Mouse (Mus musculus) E14TG2a.4 (cell line): ENCODE results near the gene Zfp598.
A peak's percentile ranks its signal among the peaks of the same experiment; 100 is the strongest.

ENCODE experiments used
- H3K27me3 ChIP-seq: 2 replicates; pipeline ENCODE4 v1.6.1; 2014; ENCODE audit warnings: low read length, control low read depth; ENCODE audit not compliant: insufficient read depth
- H3K36me3 ChIP-seq: 2 replicates; pipeline ENCODE4 v1.6.1; 2014; ENCODE audit warnings: low read length, control low read depth; ENCODE audit not compliant: insufficient read depth
- H3K4me1 ChIP-seq: replicated peaks from 2 replicates; pipeline ENCODE4 v1.6.1; 2014; ENCODE audit warnings: low read depth, low read length, control low read depth
- H3K4me3 ChIP-seq: replicated peaks from 2 replicates; pipeline ENCODE4 v1.5.1; 2014; ENCODE audit warnings: mild to moderate bottlenecking, low read length
- H3K9me3 ChIP-seq: 2 replicates; pipeline ENCODE4 v1.6.1; 2014; ENCODE audit warnings: low read length, control low read depth
- CTCF ChIP-seq: conservative IDR thresholded peaks from 2 replicates; pipeline ENCODE4 v1.5.1; 2014; ENCODE audit warnings: low read length
- NANOG ChIP-seq: IDR thresholded peaks from 2 replicates; pipeline ENCODE4 v1.6.1; 2014; ENCODE audit warnings: borderline replicate concordance, low read length, mixed read lengths
- POU5F1 ChIP-seq: IDR thresholded peaks from 2 replicates; pipeline ENCODE4 v1.6.1; 2014; ENCODE audit warnings: low read length, borderline replicate concordance

Zfp598 gene

DNA sequence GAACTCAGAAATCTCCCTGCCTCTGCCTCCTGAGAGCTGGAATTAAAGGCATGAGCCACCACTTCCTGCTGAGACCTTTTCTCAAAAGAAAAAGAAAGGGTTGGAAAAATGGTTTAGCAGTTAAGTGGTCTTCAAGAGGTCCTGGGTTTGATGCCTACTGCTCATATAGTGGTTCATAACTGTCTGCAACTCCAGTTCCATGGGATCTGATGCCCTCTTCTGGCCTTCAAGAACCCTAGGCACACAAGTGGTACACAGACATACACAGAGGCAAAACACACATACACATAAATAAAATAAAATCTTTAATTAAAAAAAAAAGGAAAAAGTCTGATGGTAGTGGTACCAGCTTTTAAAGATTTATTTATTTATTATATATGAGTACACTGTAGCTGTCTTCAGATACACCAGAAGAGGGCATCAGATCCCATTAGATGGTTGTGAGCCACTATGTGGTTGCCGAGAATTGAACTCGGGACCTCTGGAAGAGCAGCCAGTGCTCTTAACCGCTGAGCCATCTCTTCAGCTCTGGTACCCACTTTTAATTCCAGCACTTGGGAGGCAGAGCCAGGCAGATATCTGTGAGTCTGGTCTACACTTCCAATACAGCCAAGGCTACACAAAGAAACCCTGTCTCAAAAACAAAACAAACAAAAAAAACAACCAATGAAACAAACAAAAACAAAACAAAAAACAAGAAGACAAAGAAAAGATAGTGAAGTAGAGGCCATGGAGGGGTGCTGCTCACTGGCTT is 56.3 kb downstream of the Zfp598 start:
- peaks cover 19% of the 10 kb centered on the region for H3K36me3 ChIP-seq
- TF ChIP-seq CTCF (no peak), POU5F1 (no peak)
- H3K4me1 ChIP-seq = peaks cover 55% of the 10 kb centered on the region
- no peaks in the 10 kb centered on the region for H3K27me3 ChIP-seq
- no peak overlapping the region for H3K4me3 ChIP-seq
- no peaks in the 10 kb centered on the region for H3K9me3 ChIP-seq

DNA sequence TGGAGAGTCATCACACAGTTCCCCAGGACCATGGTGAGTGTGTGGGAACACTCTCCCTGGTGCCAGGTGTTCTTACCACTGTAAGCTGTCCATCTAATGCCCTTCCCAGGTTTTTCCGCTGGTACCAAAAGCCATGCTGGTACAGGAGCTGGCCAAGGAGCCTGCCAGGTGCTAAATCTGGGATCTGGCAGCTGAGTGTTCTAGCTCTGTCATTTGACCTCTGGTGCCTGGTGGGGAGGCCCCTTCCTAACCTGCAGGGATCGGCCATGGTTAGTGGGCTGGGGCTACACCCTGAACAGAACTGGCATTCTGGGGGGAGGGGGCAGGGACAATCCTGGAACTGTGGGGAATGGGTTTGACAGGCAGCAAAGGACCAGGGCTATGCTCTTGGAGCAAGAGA is 58.1 kb downstream of the Zfp598 start, which contains the start of gene Rpl3l:
Gene Rpl3l (plus strand): TSS at position 203 of the 400 bp plus-strand sequence.
- no peak for TF ChIP-seq CTCF
- TF ChIP-seq POU5F1 = no peak
- TF ChIP-seq NANOG = no peak
- Histone ChIP-seq H3K36me3 (peaks cover under 1% of the 10 kb centered on the region), H3K27me3 (no peaks in the 10 kb centered on the region)

DNA sequence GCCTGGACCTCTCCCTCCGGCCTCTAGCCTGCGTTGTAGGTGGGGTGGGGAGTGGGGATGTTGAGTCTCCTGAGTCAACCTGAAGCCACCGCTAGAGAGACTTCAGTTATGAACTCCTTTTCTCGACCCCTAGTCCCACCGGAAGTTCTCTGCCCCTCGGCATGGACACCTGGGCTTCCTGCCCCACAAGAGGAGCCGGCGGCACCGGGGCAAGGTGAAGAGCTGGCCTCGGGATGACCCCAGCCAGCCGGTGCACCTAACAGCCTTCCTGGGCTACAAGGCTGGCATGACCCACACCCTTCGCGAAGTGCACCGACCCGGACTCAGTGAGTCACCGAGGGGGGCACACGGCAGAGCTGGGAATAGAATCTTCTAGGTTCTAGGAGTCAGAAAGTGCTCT is 58.7 kb downstream of the Zfp598 start:
- peaks cover 53% of the 10 kb centered on the region for H3K4me1 ChIP-seq
- H3K36me3 ChIP-seq = no peaks in the 10 kb centered on the region
- no peak for TF ChIP-seq NANOG
- no peak for TF ChIP-seq POU5F1
- TF ChIP-seq CTCF = no peak
- H3K4me3 ChIP-seq = peak overlapping the region; percentile 62
- H3K9me3 ChIP-seq = no peaks in the 10 kb centered on the region
- H3K27me3 ChIP-seq = no peaks in the 10 kb centered on the region

More for the DNA sequence above, 58.1 kb downstream of the Zfp598 start, which contains the start of gene Rpl3l:
- Histone ChIP-seq H3K9me3 (no peaks in the 10 kb centered on the region), H3K4me1 (peaks cover 53% of the 10 kb centered on the region), H3K4me3 (peak within 1 kb of the TSS; percentile 62)

DNA sequence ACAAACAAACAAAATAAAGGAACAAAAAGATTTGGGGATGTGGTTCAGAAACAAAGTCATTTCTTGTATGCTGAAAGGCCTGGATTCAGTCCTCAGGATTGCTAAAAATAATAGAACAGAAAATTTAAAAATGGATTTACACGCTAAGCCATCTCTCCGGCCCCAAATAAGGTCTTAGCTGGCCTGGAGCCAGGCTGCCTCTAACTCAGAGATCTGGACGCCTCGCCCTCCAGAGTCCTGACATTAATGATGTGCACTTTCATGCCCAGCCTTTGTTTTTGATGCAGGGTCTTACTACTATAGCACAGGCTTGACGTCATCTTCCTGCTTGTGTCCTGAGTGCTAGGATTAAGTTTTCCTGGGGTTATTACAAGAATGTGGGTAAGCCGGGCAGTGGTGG is 59.6 kb downstream of the Zfp598 start:
- Histone ChIP-seq H3K36me3 (no peaks in the 10 kb centered on the region), H3K27me3 (no peaks in the 10 kb centered on the region), H3K4me3 (no peak overlapping the region), H3K9me3 (no peaks in the 10 kb centered on the region), H3K4me1 (peaks cover 56% of the 10 kb centered on the region)
- TF ChIP-seq CTCF = no peak
- no peak for TF ChIP-seq NANOG

DNA sequence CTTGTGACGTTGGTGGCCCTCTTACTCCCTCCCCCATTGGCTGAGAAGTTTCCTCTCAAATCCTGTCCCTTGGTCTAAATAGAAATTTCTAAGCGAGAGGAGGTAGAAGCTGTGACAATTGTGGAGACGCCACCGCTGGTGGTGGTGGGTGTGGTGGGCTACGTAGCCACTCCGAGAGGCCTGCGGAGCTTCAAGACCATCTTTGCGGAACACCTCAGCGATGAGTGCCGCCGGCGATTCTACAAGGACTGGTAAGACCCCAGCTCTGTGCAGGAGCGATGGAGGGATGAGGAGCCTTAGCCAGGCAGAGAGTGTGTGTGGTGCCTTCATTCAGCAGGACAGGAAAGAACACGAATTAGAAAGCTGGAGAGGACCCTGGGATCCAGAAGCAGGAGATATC is 61.3 kb downstream of the Zfp598 start:
- Histone ChIP-seq H3K36me3 (no peaks in the 10 kb centered on the region), H3K4me1 (peaks cover 60% of the 10 kb centered on the region), H3K4me3 (no peak overlapping the region), H3K27me3 (no peaks in the 10 kb centered on the region), H3K9me3 (no peaks in the 10 kb centered on the region)
- TF ChIP-seq NANOG = no peak
- TF ChIP-seq POU5F1 = no peak
- no peak for TF ChIP-seq CTCF
